Mouse (Mus musculus) forebrain, embryonic 16.5 days (tissue): ENCODE measurements around the gene Tsnaxip1. TPM values are rescaled to one million over a fixed set of nuclear protein-coding genes. Genes with fewer than 3 reads are reported as not detected.

Experiments used
- ATAC-seq: fragments of 200-750 bp; cut with Nextera tagmentation; 2 replicates; pipeline ENCODE4 v1.8.0; 2017; ENCODE audit warnings: mild to moderate bottlenecking, moderate library complexity
- H3K27ac ChIP-seq: fragments of 300-500 bp; sonication (generic); 2 replicates; pipeline ENCODE4 v1.5.1; 2014; ENCODE audit warnings: low read length, control low read depth
- H3K27me3 ChIP-seq: fragments of 300-500 bp; sonication (generic); replicated peaks from 2 replicates; pipeline ENCODE4 v1.6.1; 2014; ENCODE audit warnings: low read length; ENCODE audit not compliant: control insufficient read depth, insufficient read depth
- H3K36me3 ChIP-seq: fragments of 300-500 bp; sonication (generic); 2 replicates; pipeline ENCODE4 v1.6.1; 2014; ENCODE audit not compliant: control insufficient read depth, insufficient read depth
- H3K4me1 ChIP-seq: fragments of 300-500 bp; sonication (generic); replicated peaks from 2 replicates; pipeline ENCODE4 v1.6.1; 2014; ENCODE audit warnings: low read length; ENCODE audit not compliant: control insufficient read depth, insufficient read depth
- H3K4me2 ChIP-seq: fragments of 300-500 bp; sonication (generic); 2 replicates; pipeline ENCODE4 v1.6.1; 2014; ENCODE audit warnings: mild to moderate bottlenecking, low read length, control low read depth
- H3K4me3 ChIP-seq: fragments of 300-500 bp; sonication (generic); replicated peaks from 2 replicates; pipeline ENCODE4 v1.5.1; 2014; ENCODE audit warnings: mild to moderate bottlenecking, low read length, control low read depth
- H3K9ac ChIP-seq: fragments of 300-500 bp; sonication (generic); replicated peaks from 2 replicates; pipeline ENCODE4 v1.6.1; 2014; ENCODE audit warnings: low read depth, low read length, control low read depth
- H3K9me3 ChIP-seq: fragments of 300-500 bp; sonication (generic); 2 replicates; pipeline ENCODE4 v1.6.1; 2016; ENCODE audit warnings: low read length; ENCODE audit not compliant: control insufficient read depth
- WGBS: fragments of 180-500 bp; shearing (Covaris S2); extraction: QIAGEN DNeasy Blood & Tissue Kit; methylation state at CpG from one replicate; pipeline ENCODE4 v1.1.7; 2014; 5-methylcytosine and 5-hydroxymethylcytosine counted together
- polyA plus RNA-seq: library from polyadenylated mRNA; unstranded; fragments of >200 nt; fragmentation: Nextera tagmentation; extraction: Ambion mirVana; gene quantifications from 2 replicates; pipeline ENCODE4 v1.2.1, GENCODE M21; 2015

The Tsnaxip1 gene
- polyA plus RNA-seq, 1 experiment from 2014 or later = 0.67 TPM

DNA sequence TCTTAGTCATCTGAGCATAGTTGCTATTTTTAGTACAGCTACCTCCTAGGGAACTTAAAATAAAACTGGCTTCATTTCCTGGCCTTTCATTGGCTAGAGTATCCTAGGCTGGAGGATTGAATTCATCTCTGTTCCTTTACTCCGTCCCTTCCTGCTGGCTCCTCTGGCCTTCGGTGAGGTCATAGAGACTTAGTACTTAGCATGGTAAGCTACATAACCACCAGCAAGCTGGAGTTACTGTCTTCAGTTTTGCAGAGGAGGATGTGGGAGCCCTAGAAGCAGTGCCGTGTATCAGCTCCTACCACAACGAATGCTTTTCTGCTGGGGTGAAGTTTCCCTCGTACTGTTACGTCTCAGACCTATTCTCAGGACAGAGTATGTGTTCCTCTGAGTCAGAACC, 46.8 kb downstream of the Tsnaxip1 start:
- no peak for ATAC-seq
- H3K4me1 ChIP-seq = no peaks in the 10 kb centered on the region
- H3K36me3 ChIP-seq = peaks cover 27% of the 10 kb centered on the region
- no peak overlapping the region for H3K27ac ChIP-seq
- H3K4me2 ChIP-seq = no peak overlapping the region
- H3K4me3 ChIP-seq = no peak overlapping the region
- H3K27me3 ChIP-seq = no peaks in the 10 kb centered on the region
- H3K9me3 ChIP-seq = no peaks in the 10 kb centered on the region
- no peak overlapping the region for H3K9ac ChIP-seq
- WGBS = 90% methylated on average over 6 of the region's 6 CpGs

- ATAC-seq = peak; percentile 86
- WGBS = under 1% methylated on average over 45 of the region's 45 CpGs
- Histone ChIP-seq H3K27me3 (no peaks in the 10 kb centered on the region), H3K4me1 (peaks cover 24% of the 10 kb centered on the region), H3K4me3 (peak within 1 kb of the TSS; percentile 62), H3K9me3 (no peaks in the 10 kb centered on the region), H3K36me3 (peaks cover 33% of the 10 kb centered on the region), H3K4me2 (peak within 1 kb of the TSS; percentile 77), H3K27ac (no peak within 1 kb of the TSS), H3K9ac (peak within 1 kb of the TSS; percentile 75)
Observed at GRCm38 (mm10) chr8:105880754-105881520, 53.4 kb downstream of the Tsnaxip1 start, which contains the start of gene Edc4. Gene Edc4 (plus strand): TSS chr8:105880881.

- ATAC-seq = no peak
- WGBS = 84% methylated on average over 12 of the region's 12 CpGs
- Histone ChIP-seq H3K27me3 (no peaks in the 10 kb centered on the region), H3K27ac (no peak overlapping the region), H3K9me3 (no peaks in the 10 kb centered on the region), H3K36me3 (peaks cover 55% of the 10 kb centered on the region), H3K4me1 (peaks cover 3% of the 10 kb centered on the region; the same call in 1 of the 2 replicates), H3K9ac (no peak overlapping the region), H3K4me3 (no peak overlapping the region), H3K4me2 (no peak overlapping the region)
Observed at GRCm38 (mm10) chr8:105889756-105890465, 62.4 kb downstream of the Tsnaxip1 start.

DNA sequence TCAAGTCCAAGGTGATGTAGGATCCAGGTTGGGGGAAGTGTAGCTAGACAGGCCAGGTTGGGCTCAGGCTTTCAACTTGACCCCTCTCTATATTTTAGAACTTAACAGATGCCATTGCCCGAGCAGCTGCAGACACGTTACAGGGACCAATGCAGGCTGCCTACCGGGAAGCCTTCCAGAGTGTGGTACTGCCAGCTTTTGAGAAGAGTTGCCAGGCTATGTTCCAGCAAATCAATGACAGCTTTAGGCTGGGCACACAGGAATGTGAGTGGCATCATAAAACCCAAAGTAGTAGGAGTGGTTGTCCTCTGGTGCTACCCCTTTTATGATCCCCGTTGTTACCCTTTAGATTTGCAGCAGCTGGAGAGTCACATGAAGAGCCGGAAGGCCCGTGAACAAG, 63.3 kb downstream of the Tsnaxip1 start:
- Histone ChIP-seq H3K4me1 (peaks cover 3% of the 10 kb centered on the region; the same call in 1 of the 2 replicates), H3K27me3 (no peaks in the 10 kb centered on the region), H3K4me3 (no peak overlapping the region), H3K9me3 (no peaks in the 10 kb centered on the region), H3K4me2 (no peak overlapping the region), H3K9ac (no peak overlapping the region), H3K27ac (no peak overlapping the region), H3K36me3 (peaks cover 47% of the 10 kb centered on the region)
- ATAC-seq = no peak
- 90% methylated on average over 6 of the region's 6 CpGs for WGBS

DNA sequence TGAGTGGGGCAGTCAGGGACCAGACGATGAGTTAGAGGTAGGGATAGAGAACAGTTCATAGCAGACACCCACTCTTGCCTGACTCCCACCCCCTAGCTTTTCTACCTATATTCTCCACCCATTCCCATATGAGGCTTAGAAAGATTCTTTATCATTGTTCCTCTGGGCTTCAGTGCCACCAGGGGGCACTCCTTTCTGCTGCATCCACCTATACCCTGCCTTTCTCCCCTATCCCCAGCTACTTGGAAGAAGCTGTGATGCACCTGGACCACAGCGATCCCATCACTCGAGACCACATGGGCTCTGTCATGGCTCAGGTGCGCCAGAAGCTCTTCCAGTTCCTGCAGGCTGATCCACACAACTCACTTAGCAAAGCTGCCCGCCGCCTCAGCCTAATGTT, 64.9 kb downstream of the Tsnaxip1 start:
- Histone ChIP-seq H3K36me3 (peaks cover 33% of the 10 kb centered on the region), H3K4me2 (no peak overlapping the region), H3K4me1 (peaks cover 3% of the 10 kb centered on the region; the same call in 1 of the 2 replicates), H3K9ac (no peak overlapping the region), H3K4me3 (no peak overlapping the region), H3K27ac (no peak overlapping the region), H3K27me3 (no peaks in the 10 kb centered on the region), H3K9me3 (no peaks in the 10 kb centered on the region)
- WGBS = 92% methylated on average over 6 of the region's 6 CpGs
- no peak for ATAC-seq

GRCm38 (mm10) chr8:105893339-105893738, 65.8 kb downstream of the Tsnaxip1 start, which contains the start of gene Nrn1l:
Gene Nrn1l (plus strand): TSS chr8:105893567.
- no peak within 1 kb of the TSS for H3K4me2 ChIP-seq
- peaks cover 3% of the 10 kb centered on the region; the same call in 1 of the 2 replicates for H3K4me1 ChIP-seq
- peaks cover 27% of the 10 kb centered on the region for H3K36me3 ChIP-seq
- 3% methylated on average over 11 of the region's 11 CpGs for WGBS
- peak; percentile 87 for ATAC-seq
- H3K9ac ChIP-seq = no peak within 1 kb of the TSS
- no peak within 1 kb of the TSS for H3K4me3 ChIP-seq
- H3K9me3 ChIP-seq = no peaks in the 10 kb centered on the region
- H3K27ac ChIP-seq = no peak within 1 kb of the TSS
- H3K27me3 ChIP-seq = no peaks in the 10 kb centered on the region

Other genes starting within 250 kb of the Tsnaxip1 start
- gene Ripor1, start 222.5 kb upstream of the Tsnaxip1 start, polyA plus RNA-seq = 31.6 and 33.4 TPM in 2 replicates
- 137 and 143 TPM in 2 replicates for gene Ctcf, start 191.2 kb upstream of the Tsnaxip1 start, polyA plus RNA-seq
- gene Agrp, start 190.3 kb upstream of the Tsnaxip1 start, polyA plus RNA-seq = 0.67 and 0.91 TPM in 2 replicates
- gene Carmil2, start 141.5 kb upstream of the Tsnaxip1 start, polyA plus RNA-seq = 9.5 and 12.7 TPM in 2 replicates
- gene Acd, start 126.6 kb upstream of the Tsnaxip1 start, polyA plus RNA-seq = 105 and 106 TPM in 2 replicates
- 45.4 and 50.0 TPM in 2 replicates for gene Pard6a, start 126.6 kb upstream of the Tsnaxip1 start, polyA plus RNA-seq
- gene 4933405L10Rik, start 120.1 kb upstream of the Tsnaxip1 start, polyA plus RNA-seq = 0.22 and 0.32 TPM in 2 replicates
- gene Enkd1, start 119.5 kb upstream of the Tsnaxip1 start, polyA plus RNA-seq = 16.3 and 19.6 TPM in 2 replicates
- 74.2 and 83.3 TPM in 2 replicates for gene Gfod2, start 69.1 kb upstream of the Tsnaxip1 start, polyA plus RNA-seq
- 11.3 and 13.1 TPM in 2 replicates for gene Ranbp10, start 381 bp upstream of the Tsnaxip1 start, polyA plus RNA-seq
- 66.0 and 69.8 TPM in 2 replicates for gene Cenpt, start 25.5 kb downstream of the Tsnaxip1 start, polyA plus RNA-seq
- gene Thap11, start 27.4 kb downstream of the Tsnaxip1 start, polyA plus RNA-seq = 63.8 and 69.2 TPM in 2 replicates
- gene Nutf2, start 32.8 kb downstream of the Tsnaxip1 start, polyA plus RNA-seq = 172 and 176 TPM in 2 replicates
- 59.8 and 65.1 TPM in 2 replicates for gene Edc4, start 53.1 kb downstream of the Tsnaxip1 start, polyA plus RNA-seq
- gene Nrn1l, start 65.8 kb downstream of the Tsnaxip1 start, polyA plus RNA-seq = 0.51 and 0.73 TPM in 2 replicates
- 10.5 and 10.7 TPM in 2 replicates for gene Pskh1, start 72.7 kb downstream of the Tsnaxip1 start, polyA plus RNA-seq
- 1.9 and 2.6 TPM in 2 replicates for gene Ctrl, start 106.1 kb downstream of the Tsnaxip1 start, polyA plus RNA-seq
- 30.5 and 44.8 TPM in 2 replicates for gene Psmb10, start 110.7 kb downstream of the Tsnaxip1 start, polyA plus RNA-seq
- 0.67 and 0.84 TPM in 2 replicates for gene Lcat, start 115.7 kb downstream of the Tsnaxip1 start, polyA plus RNA-seq
- 12.5 and 13.9 TPM in 2 replicates for gene Slc12a4, start 138.4 kb downstream of the Tsnaxip1 start, polyA plus RNA-seq
- not detected in 2 replicates for gene Dpep3, start 151.7 kb downstream of the Tsnaxip1 start, polyA plus RNA-seq
- 22.3 and 25.8 TPM in 2 replicates for gene Dus2, start 163.6 kb downstream of the Tsnaxip1 start, polyA plus RNA-seq
- not detected in 2 replicates for gene Dpep2nb, start 178.2 kb downstream of the Tsnaxip1 start, polyA plus RNA-seq
- 20.3 and 22.8 TPM in 2 replicates for gene Ddx28, start 184.2 kb downstream of the Tsnaxip1 start, polyA plus RNA-seq
- gene Nfatc3, start 231.1 kb downstream of the Tsnaxip1 start, polyA plus RNA-seq = 3.2 and 5.3 TPM in 2 replicates